Mouse (Mus musculus) G1E (cell line): Measurements from ENCODE around the gene Tbc1d1. TPM values are rescaled to one million over a fixed set of nuclear protein-coding genes. Genes with fewer than 3 reads are reported as not detected.

Experiments
- ATAC-seq: 2 replicates; pipeline ENCODE4 v1.8.0; 2016; ENCODE audit warnings: mild to moderate bottlenecking; ENCODE audit not compliant: insufficient number of reproducible peaks, poor library complexity, low FRiP score, severe bottlenecking; ENCODE audit errors: extremely low read depth
- DNase-seq: peaks from one replicate; pipeline ENCODE4 v3.0.0; 2012; ENCODE audit warnings: low spot score
- H3K27me3 ChIP-seq: 2 replicates; pipeline ENCODE4 v1.6.1; 2012; ENCODE audit warnings: mild to moderate bottlenecking, low read length, inconsistent platforms; ENCODE audit not compliant: insufficient read depth
- H3K36me3 ChIP-seq: replicated peaks from 2 replicates; pipeline ENCODE3; 2012; ENCODE audit warnings: mild to moderate bottlenecking, inconsistent platforms
- H3K4me1 ChIP-seq: 2 replicates; pipeline ENCODE4 v1.6.1; 2012; ENCODE audit warnings: low read depth, low read length, inconsistent platforms, mixed read lengths; ENCODE audit not compliant: insufficient read depth
- H3K4me3 ChIP-seq: 2 replicates; pipeline ENCODE4 v1.5.1; 2012; ENCODE audit warnings: low read depth, mild to moderate bottlenecking, inconsistent platforms, low read length, moderate library complexity, mixed read lengths
- H3K9me3 ChIP-seq: replicated peaks from 2 replicates; pipeline ENCODE4 v1.6.1; 2012; ENCODE audit warnings: inconsistent platforms
- CTCF ChIP-seq: IDR thresholded peaks from 2 replicates; pipeline ENCODE4 v1.5.1; 2012; ENCODE audit warnings: low read depth, low read length, inconsistent platforms, mixed read lengths
- GATA1 ChIP-seq: IDR thresholded peaks from 2 replicates; pipeline ENCODE4 v1.6.1; 2012; ENCODE audit warnings: borderline replicate concordance, low read length, inconsistent platforms, mixed read lengths
- GATA2 ChIP-seq: IDR thresholded peaks from 2 replicates; pipeline ENCODE4 v1.6.1; 2012; ENCODE audit warnings: low read depth, low read length, inconsistent platforms, borderline replicate concordance
- POLR2AphosphoS5 ChIP-seq: IDR thresholded peaks from 2 replicates; pipeline ENCODE4 v1.6.1; 2012; ENCODE audit warnings: low read depth, low read length, inconsistent platforms; ENCODE audit not compliant: insufficient replicate concordance
- TAL1 ChIP-seq: conservative IDR thresholded peaks from 2 replicates; pipeline ENCODE4 v1.6.1; 2012; ENCODE audit warnings: low read depth, low read length, inconsistent platforms, mixed read lengths
- polyA plus RNA-seq: library from polyadenylated mRNA; stranded (reverse); fragments of >175 nt; gene quantifications from 2 replicates; pipeline ENCODE4 v1.2.3, GENCODE M21; 2012
- total RNA-seq, 2 experiments: library from RNA; stranded (forward) in 1 of 2; stranded (reverse) in 1 of 2; fragments of 200-1000 nt in 1 of 2; fragments of >200 nt in 1 of 2; fragmentation: Nextera tagmentation in 1 of 2; gene quantifications; 2 replicates each; pipeline ENCODE4 v1.2.3; 2014 to 2017

The Tbc1d1 gene
- total and polyA plus RNA-seq, 3 experiments = 4.2 to 17.3 (median 11.7) TPM

- no peaks in the 10 kb centered on the region for H3K4me1 ChIP-seq
- peaks cover 34% of the 10 kb centered on the region for H3K36me3 ChIP-seq
- H3K27me3 ChIP-seq = no peaks in the 10 kb centered on the region
- TF ChIP-seq GATA2 (no peak), GATA1 (no peak), CTCF (no peak), POLR2AphosphoS5 (no peak), TAL1 (no peak)
- H3K4me3 ChIP-seq = no peak overlapping the region
- ATAC-seq (no peak), DNase-seq (no peak)
- H3K9me3 ChIP-seq = no peaks in the 10 kb centered on the region
Observed at GRCm38 (mm10) chr5:64263348-64263747, 107.2 kb downstream of the Tbc1d1 start.

GRCm38 (mm10) chr5:64263898-64264478 is 107.9 kb downstream of the Tbc1d1 start:
- TF ChIP-seq CTCF (no peak), GATA2 (no peak), POLR2AphosphoS5 (no peak), GATA1 (no peak), TAL1 (no peak)
- DNase-seq (no peak), ATAC-seq (no peak)
- peaks cover 32% of the 10 kb centered on the region for H3K36me3 ChIP-seq
- no peaks in the 10 kb centered on the region for H3K27me3 ChIP-seq
- H3K9me3 ChIP-seq = no peaks in the 10 kb centered on the region
- H3K4me3 ChIP-seq = no peak overlapping the region
- H3K4me1 ChIP-seq = no peaks in the 10 kb centered on the region

GRCm38 (mm10) chr5:64265145-64265544 is 109.0 kb downstream of the Tbc1d1 start:
- Histone ChIP-seq H3K4me3 (no peak overlapping the region), H3K27me3 (no peaks in the 10 kb centered on the region), H3K4me1 (no peaks in the 10 kb centered on the region), H3K9me3 (no peaks in the 10 kb centered on the region), H3K36me3 (peaks cover 30% of the 10 kb centered on the region)
- DNase-seq (peak; percentile 28), ATAC-seq (0 out of 2 replicates have a peak, but pooled peaks have one; percentile 40)
- TF ChIP-seq TAL1 (no peak), CTCF (peak; percentile 23; the same call in 1 of the 2 replicates)

- Histone ChIP-seq H3K36me3 (peaks cover 37% of the 10 kb centered on the region), H3K4me3 (no peak overlapping the region)
- TF ChIP-seq GATA2 = no peak
- no peak for TF ChIP-seq POLR2AphosphoS5
- TF ChIP-seq CTCF = no peak
- TF ChIP-seq TAL1 = no peak
- TF ChIP-seq GATA1 = no peak
Observed at GRCm38 (mm10) chr5:64265906-64266305, 109.8 kb downstream of the Tbc1d1 start.

GRCm38 (mm10) chr5:64266534-64266933 is 110.4 kb downstream of the Tbc1d1 start:
- Histone ChIP-seq H3K36me3 (peaks cover 43% of the 10 kb centered on the region), H3K4me3 (no peak overlapping the region), H3K27me3 (no peaks in the 10 kb centered on the region), H3K9me3 (no peaks in the 10 kb centered on the region), H3K4me1 (no peaks in the 10 kb centered on the region)
- ATAC-seq (no peak), DNase-seq (no peak)
- TF ChIP-seq GATA2 (no peak), GATA1 (no peak), CTCF (no peak), TAL1 (no peak), POLR2AphosphoS5 (no peak)

More at GRCm38 (mm10) chr5:64265906-64266305, 109.8 kb downstream of the Tbc1d1 start:
- Histone ChIP-seq H3K9me3 (no peaks in the 10 kb centered on the region), H3K4me1 (no peaks in the 10 kb centered on the region), H3K27me3 (no peaks in the 10 kb centered on the region)
- no peak for DNase-seq
- no peak for ATAC-seq

- ATAC-seq (no peak), DNase-seq (no peak)
- H3K27me3 ChIP-seq = no peaks in the 10 kb centered on the region
- no peaks in the 10 kb centered on the region for H3K9me3 ChIP-seq
- H3K36me3 ChIP-seq = peaks cover 48% of the 10 kb centered on the region
- no peak overlapping the region for H3K4me3 ChIP-seq
- no peaks in the 10 kb centered on the region for H3K4me1 ChIP-seq
- TF ChIP-seq TAL1 (no peak), POLR2AphosphoS5 (no peak), GATA2 (no peak), GATA1 (no peak), CTCF (no peak)
Observed at GRCm38 (mm10) chr5:64267279-64267678, 111.2 kb downstream of the Tbc1d1 start.
